Mouse (Mus musculus) kidney, embryonic 14.5 days (tissue): ENCODE results near the gene Taar8c. TPM values are rescaled to one million over a fixed set of nuclear protein-coding genes. Genes with fewer than 3 reads are reported as not detected.
"Not testable (repeated sequence)": the region's sequence is repeated elsewhere in the genome, so short reads cannot be mapped to it uniquely, and the experiment has no call there.

Experiments
- ATAC-seq: fragments of 200-750 bp; cut with Nextera tagmentation; 2 replicates; pipeline ENCODE4 v1.8.0; 2017; ENCODE audit warnings: moderate number of reproducible peaks, mild to moderate bottlenecking, moderate TSS enrichment, moderate library complexity; ENCODE audit not compliant: low FRiP score, low TSS enrichment
- H3K27ac ChIP-seq: fragments of 300-500 bp; sonication (generic); 2 replicates; pipeline ENCODE4 v1.5.1; 2014; ENCODE audit warnings: low read depth, mild to moderate bottlenecking, low read length, moderate library complexity, mixed read lengths
- H3K27me3 ChIP-seq: fragments of 300-500 bp; sonication (generic); 2 replicates; pipeline ENCODE4 v1.6.1; 2014; ENCODE audit warnings: mild to moderate bottlenecking, low read length; ENCODE audit not compliant: control insufficient read depth, insufficient read depth
- H3K36me3 ChIP-seq: fragments of 300-500 bp; sonication (generic); 2 replicates; pipeline ENCODE4 v1.6.1; 2014; ENCODE audit warnings: low read length, mixed read lengths; ENCODE audit not compliant: control insufficient read depth, insufficient read depth
- H3K4me1 ChIP-seq: fragments of 300-500 bp; sonication (generic); 2 replicates; pipeline ENCODE4 v1.6.1; 2014; ENCODE audit warnings: low read length, mixed read lengths; ENCODE audit not compliant: control insufficient read depth, insufficient read depth
- H3K4me2 ChIP-seq: fragments of 300-500 bp; sonication (generic); replicated peaks from 2 replicates; pipeline ENCODE4 v1.6.1; 2014; ENCODE audit warnings: low read depth, mild to moderate bottlenecking, low read length
- H3K4me3 ChIP-seq: fragments of 300-500 bp; sonication (generic); 2 replicates; pipeline ENCODE4 v1.5.1; 2014; ENCODE audit warnings: mild to moderate bottlenecking, low read length
- H3K9ac ChIP-seq: fragments of 300-500 bp; sonication (generic); 2 replicates; pipeline ENCODE4 v1.6.1; 2014; ENCODE audit warnings: low read depth, mild to moderate bottlenecking, low read length, moderate library complexity
- H3K9me3 ChIP-seq: fragments of 300-500 bp; sonication (generic); 2 replicates; pipeline ENCODE4 v1.6.1; 2016; ENCODE audit warnings: low read length; ENCODE audit not compliant: control insufficient read depth
- WGBS: fragments of 180-500 bp; shearing (Covaris S2); extraction: QIAGEN DNeasy Blood & Tissue Kit; methylation state at CpG from one replicate; pipeline ENCODE4 v1.1.7; 2014; 5-methylcytosine and 5-hydroxymethylcytosine counted together
- polyA plus RNA-seq: library from polyadenylated mRNA; unstranded; fragments of >200 nt; fragmentation: Nextera tagmentation; extraction: Ambion mirVana; gene quantifications from 2 replicates; pipeline ENCODE4 v1.2.1, GENCODE M21; 2014

Gene Taar8c
- polyA plus RNA-seq, 1 experiment from 2014 or later: not detected

DNA sequence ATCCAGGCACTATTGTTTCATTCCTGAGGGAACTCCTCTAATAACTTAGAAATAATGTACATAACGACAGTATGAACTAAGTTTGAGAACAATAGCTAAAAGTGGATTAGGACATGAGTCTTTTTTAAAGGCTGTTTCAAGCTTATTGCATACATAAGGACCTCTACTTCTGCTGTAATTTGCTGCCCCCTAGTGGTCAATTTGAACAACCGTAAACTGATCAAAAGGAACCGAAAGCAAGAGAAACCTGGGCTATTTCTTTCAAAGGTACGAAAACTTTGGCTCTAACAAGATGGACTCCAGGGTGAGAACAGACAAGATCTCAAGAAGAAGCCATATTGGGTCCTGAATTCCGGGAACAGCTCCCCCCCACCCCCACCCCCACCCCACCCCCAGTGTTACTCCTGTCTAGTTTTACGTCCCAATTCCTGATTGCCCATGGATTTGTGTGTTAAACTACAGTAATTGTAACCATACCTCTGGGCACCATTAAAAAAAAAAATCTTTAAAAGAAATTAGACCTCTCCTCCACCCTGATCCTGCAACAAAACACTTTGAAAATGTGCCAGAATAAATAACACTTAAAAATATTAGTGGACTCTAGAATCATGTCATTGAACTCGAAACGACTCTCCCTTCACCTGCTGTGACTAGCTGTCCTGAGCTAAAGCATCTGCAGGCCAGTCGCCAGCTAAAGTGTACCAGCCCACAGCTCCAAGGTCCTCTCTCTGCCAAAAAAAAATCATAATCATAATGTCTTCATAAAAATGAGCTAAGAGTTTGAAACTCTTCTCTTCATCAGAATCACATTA, 29.9 kb upstream of the Taar8c start:
- H3K27me3 ChIP-seq: no peaks in the 10 kb centered on the region
- WGBS: 20% methylated on average over 9 of the region's 9 CpGs
- H3K4me2 ChIP-seq: peak overlapping the region; percentile 6
- ATAC-seq: peak; percentile 82
- H3K4me1 ChIP-seq: no peaks in the 10 kb centered on the region
- H3K36me3 ChIP-seq: no peaks in the 10 kb centered on the region
- H3K9ac ChIP-seq: no peak overlapping the region
- H3K9me3 ChIP-seq: no peaks in the 10 kb centered on the region
- no peak overlapping the region for H3K27ac ChIP-seq
- H3K4me3 ChIP-seq: no peak overlapping the region

DNA sequence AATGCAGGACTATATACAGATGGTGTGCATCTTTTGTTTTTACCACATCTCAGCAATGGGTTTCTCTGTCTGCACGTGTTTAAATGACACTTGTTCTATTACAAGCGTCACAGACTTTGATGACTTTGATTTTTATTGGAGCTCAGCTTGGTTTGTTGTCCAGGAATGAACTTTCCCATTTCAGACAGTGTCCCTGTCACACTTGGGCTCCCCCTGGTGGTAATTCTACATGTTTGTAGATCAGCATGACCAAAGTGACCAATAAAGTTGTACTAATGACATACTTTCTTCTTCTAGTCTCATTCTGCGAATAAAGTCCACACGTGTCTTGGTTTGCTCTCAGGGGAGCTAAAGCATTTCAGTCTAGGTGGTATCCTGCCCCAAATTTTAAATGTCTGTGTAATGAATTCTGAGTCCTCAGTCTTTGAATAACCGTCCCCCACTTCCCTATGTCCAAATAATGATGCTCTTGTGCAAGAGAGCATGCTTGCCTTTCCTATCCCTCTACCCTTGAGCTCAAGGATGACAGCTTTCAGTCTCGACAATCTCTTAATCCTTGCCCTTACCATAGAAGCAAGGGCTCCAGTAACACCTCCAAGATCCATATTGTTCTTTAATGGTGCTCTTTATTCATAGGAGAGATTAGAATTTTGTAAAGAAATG, 9.5 kb upstream of the Taar8c start:
- Histone ChIP-seq H3K36me3 (no peaks in the 10 kb centered on the region), H3K4me3 (no peak overlapping the region), H3K9me3 (peaks cover 5% of the 10 kb centered on the region), H3K9ac (no peak overlapping the region), H3K27me3 (no peaks in the 10 kb centered on the region), H3K4me2 (no peak overlapping the region), H3K4me1 (no peaks in the 10 kb centered on the region), H3K27ac (no peak overlapping the region)
- WGBS: 53% methylated on average over 6 of the region's 6 CpGs
- no peak for ATAC-seq

GRCm38 (mm10) chr10:24109434-24109833, 7.7 kb upstream of the Taar8c start, which contains the start of gene Taar9:
TSS of gene Taar9 (minus strand) at chr10:24109534.
- not testable (repeated sequence) for H3K27ac ChIP-seq, H3K4me3 ChIP-seq, H3K9ac ChIP-seq, H3K4me1 ChIP-seq, H3K36me3 ChIP-seq, ATAC-seq, H3K4me2 ChIP-seq, H3K27me3 ChIP-seq, H3K9me3 ChIP-seq
- WGBS: 78% methylated on average over 8 of the region's 8 CpGs

GRCm38 (mm10) chr10:24108236-24108635, 6.5 kb upstream of the Taar8c start:
- Histone ChIP-seq H3K36me3 (no peaks in the 10 kb centered on the region), H3K4me1 (no peaks in the 10 kb centered on the region), H3K9me3 (no peaks in the 10 kb centered on the region), H3K9ac (no peak overlapping the region), H3K4me3 (no peak overlapping the region), H3K4me2 (no peak overlapping the region), H3K27ac (no peak overlapping the region), H3K27me3 (no peaks in the 10 kb centered on the region)
- ATAC-seq: no peak
- 64% methylated on average over 3 of the region's 3 CpGs for WGBS

- H3K27me3 ChIP-seq: no peaks in the 10 kb centered on the region
- H3K36me3 ChIP-seq: no peaks in the 10 kb centered on the region
- no peak overlapping the region for H3K4me2 ChIP-seq
- H3K4me1 ChIP-seq: no peaks in the 10 kb centered on the region
- no peaks in the 10 kb centered on the region for H3K9me3 ChIP-seq
- no peak overlapping the region for H3K4me3 ChIP-seq
- ATAC-seq: no peak
- H3K9ac ChIP-seq: no peak overlapping the region
- no peak overlapping the region for H3K27ac ChIP-seq
- WGBS: 56% methylated on average over 5 of the region's 5 CpGs
These were observed 6.0 kb upstream of the Taar8c start for GRCm38 (mm10) chr10:24107747-24108146.

DNA sequence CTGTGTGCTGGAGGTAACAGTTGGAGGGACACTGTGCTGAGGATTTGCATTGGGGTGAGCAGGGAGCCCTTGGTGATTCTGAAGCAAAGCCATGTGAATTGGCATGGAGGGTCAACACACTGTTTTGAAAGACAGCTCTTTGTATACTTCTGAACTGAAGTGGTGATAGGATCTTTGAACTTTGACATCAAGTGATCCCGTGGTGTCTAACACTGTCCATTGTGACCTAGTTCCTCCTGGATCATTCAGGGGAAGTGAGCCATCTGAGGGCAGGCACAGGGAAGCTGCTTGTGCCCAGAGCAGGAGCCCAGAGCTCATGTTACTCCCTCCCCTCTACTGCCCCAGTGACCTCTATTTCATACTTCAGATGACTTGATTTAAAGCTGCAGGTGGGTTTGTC, 1.6 kb upstream of the Taar8c start:
- 0 out of 2 replicates have a peak, but pooled peaks have one; percentile 43 for ATAC-seq
- WGBS: 15% methylated on average over 1 of the region's 1 CpGs
- not testable (repeated sequence) for H3K9ac ChIP-seq

GRCm38 (mm10) chr10:24097010-24097409, 4.7 kb downstream of the Taar8c start:
- H3K4me1 ChIP-seq, H3K4me3 ChIP-seq, H3K9me3 ChIP-seq, H3K4me2 ChIP-seq, H3K27me3 ChIP-seq, H3K27ac ChIP-seq, H3K9ac ChIP-seq, ATAC-seq, H3K36me3 ChIP-seq: not testable (repeated sequence)
- 41% methylated on average over 2 of the region's 2 CpGs for WGBS

More for the DNA sequence above, 1.6 kb upstream of the Taar8c start:
- not testable (repeated sequence) for H3K27ac ChIP-seq, H3K4me2 ChIP-seq, H3K4me1 ChIP-seq, H3K27me3 ChIP-seq, H3K4me3 ChIP-seq, H3K36me3 ChIP-seq, H3K9me3 ChIP-seq

- 63% methylated on average over 2 of the region's 2 CpGs for WGBS
- H3K27me3 ChIP-seq: no peaks in the 10 kb centered on the region
- no peak within 1 kb of the TSS for H3K27ac ChIP-seq
- H3K9ac ChIP-seq: no peak within 1 kb of the TSS
- no peak for ATAC-seq
- no peaks in the 10 kb centered on the region for H3K9me3 ChIP-seq
- no peak within 1 kb of the TSS for H3K4me2 ChIP-seq
- H3K36me3 ChIP-seq: no peaks in the 10 kb centered on the region
- H3K4me1 ChIP-seq: no peaks in the 10 kb centered on the region
- no peak within 1 kb of the TSS for H3K4me3 ChIP-seq
These were observed 9.5 kb downstream of the Taar8c start, which contains the start of gene Taar8b for GRCm38 (mm10) chr10:24092194-24092593. TSS of gene Taar8b (minus strand) at chr10:24092294.

DNA sequence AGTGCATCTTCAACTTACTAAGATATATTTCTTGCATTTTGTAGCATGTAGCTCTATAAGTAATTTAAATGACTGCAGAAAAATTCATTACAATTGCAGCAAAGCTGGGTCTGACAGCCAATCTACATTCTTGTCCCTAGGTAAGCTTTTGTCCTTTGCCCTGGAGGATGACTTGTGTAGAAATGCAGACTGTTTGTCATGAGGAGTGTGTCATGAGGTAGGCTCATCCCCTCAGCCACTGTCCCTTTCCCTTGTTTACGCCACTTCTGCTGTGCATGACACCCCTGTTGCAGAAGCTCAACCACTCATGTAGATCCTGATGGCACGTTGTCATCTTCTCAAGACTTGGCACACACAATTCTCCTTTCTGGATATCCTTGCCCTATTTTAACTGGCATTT, 14.5 kb downstream of the Taar8c start:
- Histone ChIP-seq H3K27me3 (no peaks in the 10 kb centered on the region), H3K9me3 (no peaks in the 10 kb centered on the region), H3K9ac (no peak overlapping the region), H3K27ac (no peak overlapping the region), H3K36me3 (no peaks in the 10 kb centered on the region), H3K4me3 (no peak overlapping the region), H3K4me1 (no peaks in the 10 kb centered on the region), H3K4me2 (no peak overlapping the region)
- ATAC-seq: no peak
- WGBS: 91% methylated on average over 2 of the region's 2 CpGs
